Mouse (Mus musculus): ENCODE measurements around the gene Gm6351.
"Not testable (repeated sequence)": the region's sequence is repeated elsewhere in the genome, so short reads cannot be mapped to it uniquely, and the experiment has no call there.

Gene Gm6351

DNA sequence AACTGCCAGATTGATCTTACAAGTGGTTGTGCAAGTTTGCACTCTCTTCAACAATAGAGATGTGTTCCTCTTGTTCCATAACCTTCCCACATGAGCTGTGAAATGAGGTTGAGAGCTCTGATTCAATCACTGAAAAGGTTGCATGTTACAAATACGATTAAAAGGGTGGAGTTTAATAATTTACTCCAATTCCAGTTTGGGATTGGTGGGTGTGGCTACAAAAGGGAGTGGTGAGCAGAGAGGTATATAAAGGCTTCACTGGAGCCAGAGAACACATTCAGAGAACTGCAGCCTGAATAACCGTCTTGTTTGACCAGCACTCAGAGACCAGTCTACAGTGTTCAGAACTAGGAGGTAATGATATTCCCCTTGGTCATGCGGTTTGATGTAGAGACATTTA, at the start of gene Gm6351:
TSS of gene Gm6351 (plus strand) at position 301 of the 400 bp plus-strand sequence.
- not testable (repeated sequence) for DNase-seq

DNA sequence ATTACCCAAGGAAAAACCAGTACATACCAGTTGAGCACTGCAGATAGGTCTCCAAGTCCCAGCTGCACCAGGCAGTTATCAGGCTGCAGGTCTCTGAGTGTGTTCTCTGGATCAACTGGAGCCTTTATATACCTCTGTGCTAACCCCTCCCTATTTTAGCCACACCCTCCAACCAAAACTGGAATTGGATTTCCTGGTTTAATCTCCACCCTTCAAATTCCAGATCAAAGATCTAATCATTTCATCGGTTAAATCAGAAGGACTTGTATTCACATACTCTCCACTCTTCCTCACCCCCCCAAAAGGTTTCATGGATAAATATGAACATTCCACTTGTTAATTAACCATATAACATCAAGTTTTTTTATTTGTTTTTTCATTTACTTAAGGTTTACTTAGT, 5.7 kb upstream of the Gm6351 start, which contains the start of gene BC061212:
TSS of gene BC061212 (minus strand) at position 101 of the 400 bp plus-strand sequence.
- not testable (repeated sequence) for DNase-seq

Data from cerebellum, adult 18-20 months (tissue).